Mouse (Mus musculus) bone marrow macrophage, adult 2 months (primary cell): ENCODE measurements around the gene Sema4a.

Experiments used
- CTCF ChIP-seq: IDR thresholded peaks from 2 replicates; pipeline ENCODE4 v1.5.1; 2012; ENCODE audit warnings: low read depth, mild to moderate bottlenecking, low read length, moderate library complexity
- POLR2A ChIP-seq: IDR thresholded peaks from 2 replicates; pipeline ENCODE4 v1.6.1; 2012; ENCODE audit warnings: mild to moderate bottlenecking, low read depth, low read length, borderline replicate concordance

DNA sequence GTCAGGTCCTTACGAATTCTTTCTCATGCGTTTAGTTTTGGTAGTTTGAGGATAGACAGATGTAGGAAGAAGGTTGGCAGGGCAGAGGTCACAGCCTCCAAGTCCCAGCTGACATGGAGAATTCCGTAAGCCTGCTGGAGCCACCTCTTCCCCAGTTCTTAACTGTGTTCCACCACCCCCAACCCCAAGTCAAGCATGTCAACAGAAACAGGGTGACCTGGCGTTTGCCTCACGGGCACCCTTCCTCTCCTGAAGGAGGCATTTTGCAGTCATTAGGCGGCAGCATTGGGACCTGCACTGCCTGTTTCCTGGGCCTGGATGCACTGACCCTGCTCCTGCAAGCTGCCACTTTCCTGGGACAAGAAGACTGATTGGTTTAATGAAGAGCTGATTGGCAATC is 43.0 kb downstream of the Sema4a start:
- no peak for TF ChIP-seq CTCF
- no peak for TF ChIP-seq POLR2A
